Mouse (Mus musculus) frontal cortex, adult (tissue): ENCODE data around the gene Nckap5l.

ENCODE experiments used
- ATAC-seq: cut with Nextera tagmentation; 2 replicates; pipeline ENCODE4 v1.9.2; 2017; ENCODE audit warnings: mild to moderate bottlenecking, moderate library complexity, mixed read lengths; ENCODE audit not compliant: low TSS enrichment

Gene Nckap5l

DNA sequence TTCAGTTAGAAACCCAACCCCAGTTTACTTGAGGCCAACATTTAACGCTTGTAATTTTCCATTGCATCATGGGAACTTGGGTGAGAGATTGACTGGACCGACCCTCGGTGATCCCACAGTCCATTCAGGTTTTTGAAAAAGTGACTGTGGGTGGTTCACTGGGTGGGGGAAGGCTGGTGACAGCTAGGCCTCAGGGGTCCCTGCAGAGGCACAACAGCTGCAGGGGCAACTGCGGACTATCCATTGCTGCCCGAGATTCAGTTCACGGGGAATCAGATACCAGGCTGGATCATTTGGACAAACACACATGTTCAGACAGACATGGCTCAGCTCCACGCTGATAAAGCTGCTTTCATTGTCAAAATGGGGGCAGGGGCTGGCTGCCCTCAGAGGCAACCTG, 26.0 kb downstream of the Nckap5l start:
- ATAC-seq, result no peak

DNA sequence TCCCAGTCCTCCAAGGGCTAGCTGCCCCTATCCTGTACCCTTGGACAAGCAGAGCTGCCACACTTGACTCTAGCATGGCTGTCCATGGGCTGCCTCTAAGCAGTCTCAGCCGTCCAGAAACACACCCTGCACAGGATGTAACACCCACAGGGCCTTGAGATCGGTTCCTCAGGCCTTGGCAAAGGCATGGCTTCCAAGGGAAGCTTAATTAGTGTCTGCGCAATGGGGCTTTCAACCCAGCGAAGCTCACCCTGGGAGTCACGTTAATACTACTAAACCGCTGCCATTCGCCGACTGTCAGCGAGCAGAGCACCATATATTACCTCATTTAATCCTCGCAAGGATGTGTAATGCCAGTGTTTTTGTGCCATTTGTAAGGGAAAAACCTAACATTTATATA, 26.5 kb downstream of the Nckap5l start:
- no peak for ATAC-seq

DNA sequence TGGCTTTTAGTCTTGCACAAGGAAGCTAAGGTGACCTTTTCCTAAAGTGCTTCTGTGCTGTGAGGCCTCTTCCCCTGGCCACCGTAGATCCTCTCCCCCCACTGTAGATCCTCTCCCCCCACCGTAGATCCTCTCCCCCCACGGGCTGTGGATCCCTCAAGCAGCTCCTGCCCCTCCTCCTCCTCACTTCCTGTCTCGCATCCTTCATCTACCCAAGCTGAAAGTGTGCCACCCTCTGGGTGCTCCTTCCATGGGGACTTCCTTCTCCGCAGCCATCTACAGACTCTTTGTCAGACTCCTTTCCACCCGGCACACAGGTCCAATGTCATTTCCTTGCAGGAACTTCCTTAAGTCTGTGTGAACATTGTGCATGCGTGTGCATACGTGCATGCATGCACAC, 27.2 kb downstream of the Nckap5l start:
- ATAC-seq, result no peak

DNA sequence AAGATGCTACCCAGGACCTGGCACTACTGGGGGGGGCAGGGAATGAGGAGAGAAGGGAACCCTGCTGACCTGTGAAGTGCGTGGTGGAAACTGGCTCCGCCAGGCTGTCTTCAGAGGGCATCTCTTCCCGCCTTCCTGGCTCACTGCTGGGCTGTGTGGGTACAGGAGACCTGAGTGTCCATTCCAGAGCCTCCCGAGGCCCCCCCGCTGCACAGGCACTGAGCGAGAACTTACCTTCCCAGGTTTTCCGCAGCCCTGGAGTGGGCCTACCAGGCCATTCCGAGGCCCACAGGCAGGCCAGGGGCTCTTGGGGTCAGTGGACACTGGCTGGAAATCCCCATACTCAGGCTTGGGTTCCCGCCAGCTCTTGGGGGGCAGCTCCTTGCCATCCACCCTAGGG, 33.7 kb downstream of the Nckap5l start:
- ATAC-seq, result no peak

DNA sequence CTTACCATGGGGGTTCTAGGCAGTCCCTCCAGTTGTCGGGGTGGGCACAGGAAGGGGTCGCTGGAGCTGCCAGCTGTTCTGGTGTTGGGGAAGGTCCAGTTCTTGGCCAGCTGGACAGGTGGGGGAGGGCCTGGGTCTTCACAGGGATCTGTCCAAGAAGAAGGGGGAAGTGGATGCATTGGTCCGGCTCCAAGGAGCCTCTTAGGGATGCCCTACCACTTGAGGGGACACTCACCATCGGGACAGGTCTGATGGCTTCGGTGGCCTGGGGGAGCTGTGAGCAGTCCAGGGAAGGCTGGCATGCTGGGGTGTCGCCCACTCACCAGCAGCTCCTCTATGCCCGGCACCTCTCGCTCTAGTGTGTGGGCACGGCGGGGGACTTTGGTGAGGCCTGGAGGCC, 34.4 kb downstream of the Nckap5l start:
- no peak for ATAC-seq

DNA sequence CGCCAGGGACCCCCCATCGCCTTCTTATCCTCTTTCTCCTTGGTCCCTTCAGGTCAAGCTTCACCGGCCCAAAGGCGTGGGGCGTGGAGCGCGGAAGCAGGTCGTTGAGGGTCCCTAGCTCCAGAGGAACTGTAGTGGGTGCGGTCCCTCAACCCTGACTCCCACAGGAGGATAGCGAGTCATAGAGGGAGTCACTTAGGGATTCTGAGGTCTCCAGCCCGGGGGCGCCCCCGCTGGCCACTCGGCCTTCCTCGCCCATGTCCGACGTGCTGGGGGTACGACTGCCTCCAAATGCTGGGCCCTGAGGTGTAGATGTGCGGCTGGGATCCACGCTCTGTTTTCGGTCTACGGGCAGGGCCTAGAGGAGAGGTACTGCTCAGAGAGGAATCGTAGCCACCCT, 35.0 kb downstream of the Nckap5l start:
- ATAC-seq, result no peak

DNA sequence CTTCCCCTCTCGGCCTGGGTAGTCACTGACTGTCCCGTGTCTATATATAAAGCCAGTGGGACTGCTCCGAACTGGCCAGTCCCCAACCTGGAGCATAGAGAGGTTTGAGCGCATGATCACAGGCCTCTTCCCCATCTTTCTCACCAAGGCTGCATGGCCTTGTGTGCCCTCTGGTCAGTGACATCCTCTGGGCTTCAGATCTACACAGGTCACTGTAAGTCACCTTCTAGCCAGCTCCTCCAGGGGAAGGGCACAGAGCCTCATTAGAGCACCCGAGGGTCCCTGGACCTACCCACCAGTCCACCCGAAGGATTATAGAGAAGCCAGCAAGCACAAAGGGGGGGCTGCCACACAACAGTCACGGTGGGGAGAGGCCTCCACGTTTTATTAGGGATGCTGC, 35.9 kb downstream of the Nckap5l start:
- no peak for ATAC-seq

DNA sequence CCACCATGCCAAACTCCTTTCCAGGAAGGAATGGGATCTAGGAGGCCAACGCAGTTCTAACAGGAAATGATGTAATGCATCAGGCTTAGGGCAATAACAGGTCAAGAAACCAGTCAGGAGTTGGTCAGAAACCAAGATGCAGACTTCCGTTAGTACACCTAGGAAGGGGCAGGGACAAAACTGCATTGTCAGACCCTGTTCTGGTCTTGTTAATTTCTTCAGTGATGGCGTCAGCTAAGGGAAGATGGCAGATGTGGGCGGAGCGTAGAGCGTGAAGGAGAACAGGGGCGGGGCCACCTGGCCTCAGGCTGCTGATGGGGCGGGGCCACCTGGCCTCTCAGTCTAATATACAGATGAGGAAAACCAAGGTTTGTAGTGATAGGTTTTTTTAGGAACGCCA, 36.4 kb downstream of the Nckap5l start:
- no peak for ATAC-seq

DNA sequence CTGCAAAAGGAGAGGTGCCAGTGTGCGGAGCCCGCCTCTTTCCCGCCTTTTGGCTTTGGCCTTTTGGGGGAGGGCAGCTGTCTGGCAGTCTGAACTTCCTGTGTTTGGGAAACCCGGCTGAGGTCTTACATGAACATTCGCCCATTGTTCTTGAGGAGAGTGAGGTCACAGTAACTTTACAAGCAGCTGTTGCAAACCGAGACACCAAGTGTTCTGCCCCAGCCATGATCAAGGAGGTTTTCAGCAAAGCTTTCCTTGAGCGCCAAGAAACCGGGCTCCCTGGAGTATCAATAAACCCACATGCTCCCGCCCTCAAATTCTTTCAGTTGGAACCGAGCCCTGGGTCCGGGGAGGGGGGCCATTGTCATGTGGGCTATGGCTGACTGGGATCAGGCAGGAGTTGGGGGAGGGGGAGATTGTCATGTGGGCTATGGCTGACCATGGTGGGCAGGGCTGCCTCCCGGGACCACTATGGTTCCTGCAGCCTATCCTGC, 37.0 kb downstream of the Nckap5l start:
- ATAC-seq, result no peak

DNA sequence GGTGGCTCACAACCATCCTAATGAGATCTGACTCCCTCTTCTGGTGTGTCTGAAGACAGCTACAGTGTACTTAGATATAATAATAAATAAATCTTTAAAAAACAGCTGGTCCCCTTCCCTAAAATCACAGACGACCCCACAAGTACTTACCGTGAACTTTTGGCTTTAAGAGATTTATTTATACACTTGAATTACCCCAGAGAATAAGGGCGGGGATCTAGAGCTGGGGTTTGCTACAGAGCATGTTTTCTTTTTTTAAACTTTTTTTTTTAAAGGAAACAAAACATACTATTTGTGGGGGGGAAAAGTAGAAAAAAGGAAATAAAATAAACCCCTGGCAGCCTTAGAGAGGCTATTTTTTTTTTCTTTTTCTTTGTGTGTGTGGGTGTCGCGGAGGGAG, 37.4 kb downstream of the Nckap5l start:
- ATAC-seq, result no peak

DNA sequence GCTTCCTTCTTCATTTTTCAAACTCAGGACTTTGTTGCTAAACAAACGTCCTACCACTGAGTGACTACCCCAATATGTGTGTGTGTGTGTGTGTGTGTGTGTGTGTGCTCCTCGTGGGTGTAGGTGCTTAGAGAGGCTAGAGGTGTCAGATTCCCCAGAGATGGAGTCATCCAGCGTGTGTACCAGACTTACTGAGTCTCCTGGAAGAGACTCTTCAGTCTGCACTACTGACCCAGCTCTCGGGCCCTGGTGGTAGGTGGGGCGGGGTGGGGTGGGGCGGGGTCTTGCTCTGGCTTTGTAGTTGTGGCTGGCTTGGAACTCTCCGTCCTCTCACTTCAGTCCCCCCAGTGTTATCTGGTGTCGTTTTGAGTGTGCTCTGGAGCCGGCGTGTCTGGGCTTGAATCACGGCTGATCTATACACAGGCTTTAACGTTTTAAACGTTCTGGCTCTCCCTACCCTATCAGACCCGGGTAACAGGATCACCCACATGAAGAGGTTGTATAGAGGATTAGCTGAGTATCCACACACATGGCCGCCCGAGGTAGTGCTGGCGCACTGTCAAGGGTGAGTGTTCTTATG, 39.8 kb downstream of the Nckap5l start:
- no peak for ATAC-seq

DNA sequence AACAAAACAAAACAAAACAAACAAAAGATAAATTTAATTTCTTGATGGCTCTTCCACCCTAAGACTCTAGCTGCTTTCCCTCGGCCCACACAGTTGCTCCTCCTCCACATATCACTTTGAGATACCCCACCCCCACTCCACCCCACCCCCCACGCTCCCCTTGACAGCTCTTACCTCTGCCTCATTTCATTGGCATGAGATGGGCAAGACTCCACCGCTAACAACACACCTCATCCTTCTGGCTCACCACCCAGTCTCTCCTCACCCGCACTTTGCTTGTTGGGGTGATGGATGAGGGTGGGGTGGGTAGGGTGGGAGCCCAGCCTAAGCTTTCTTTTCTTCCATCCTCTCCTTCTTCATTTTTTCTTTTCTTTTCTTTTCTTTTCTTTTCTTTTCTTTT, 40.6 kb downstream of the Nckap5l start:
- ATAC-seq, result no peak

DNA sequence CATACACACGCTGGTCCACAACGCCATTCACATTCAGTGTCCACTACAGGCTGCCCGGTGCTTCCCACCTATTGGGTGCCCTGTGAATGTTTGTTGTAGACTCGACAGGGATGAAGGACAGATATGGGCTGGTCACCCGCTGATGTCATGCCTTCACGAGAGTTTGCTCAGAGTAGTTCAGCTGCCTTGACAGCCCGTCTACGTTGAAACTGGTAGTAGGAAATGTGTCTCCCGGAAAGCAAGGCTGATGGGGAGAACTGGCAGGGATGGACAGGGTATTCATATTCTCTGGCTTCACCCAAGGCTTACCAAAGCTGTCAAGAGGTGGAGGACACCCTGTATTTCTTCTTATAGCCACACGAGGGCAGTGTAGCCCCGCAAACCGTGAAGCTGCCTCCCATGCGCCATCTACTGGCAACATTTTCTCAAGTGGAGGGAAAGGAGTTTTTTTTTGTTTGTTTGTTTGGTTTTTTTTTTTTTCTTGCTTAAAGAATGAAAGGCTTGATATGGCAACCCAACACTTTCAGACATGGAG, 41.1 kb downstream of the Nckap5l start:
- ATAC-seq, result peak; percentile 34; the same call in 1 of the 2 replicates

DNA sequence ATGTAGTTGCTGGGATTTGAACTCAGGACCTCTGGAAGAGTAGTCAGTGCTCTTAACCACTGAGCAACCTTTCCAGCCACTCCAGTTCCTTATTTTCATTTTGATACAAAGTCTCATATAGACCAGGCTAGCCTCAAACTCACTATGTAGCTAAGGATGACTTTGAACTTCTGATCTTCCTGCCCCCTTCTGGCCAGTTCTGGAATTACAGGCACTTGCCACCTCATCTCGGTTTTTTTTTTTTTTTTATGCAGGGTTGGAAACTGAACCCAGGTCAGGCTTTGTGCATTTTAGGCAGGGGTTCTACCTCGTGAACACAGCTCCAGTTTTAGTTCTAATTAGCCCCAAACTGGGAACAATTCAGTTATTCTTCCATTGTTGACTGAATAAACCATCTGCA, 41.8 kb downstream of the Nckap5l start:
- ATAC-seq, result no peak

DNA sequence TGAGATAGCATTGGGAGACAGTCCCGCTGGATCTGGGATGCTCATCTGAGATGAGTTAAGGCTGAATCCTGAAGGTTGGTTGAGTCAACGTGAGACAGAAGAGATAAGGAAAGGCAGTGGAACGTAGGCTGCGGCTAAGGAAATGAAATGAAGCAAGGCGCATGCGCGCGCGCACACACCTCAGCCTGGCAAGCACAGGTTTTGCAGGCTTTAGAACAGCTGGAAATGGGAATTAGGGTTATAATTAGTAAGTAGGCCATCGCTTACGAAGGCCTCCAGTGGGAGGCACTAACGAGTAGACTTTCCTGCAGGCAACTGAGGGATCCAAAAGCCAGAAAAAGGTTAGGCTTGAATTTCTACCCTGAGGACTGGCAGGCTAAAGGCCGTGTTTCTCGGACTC, 45.8 kb downstream of the Nckap5l start:
- ATAC-seq, result peak; percentile 66

DNA sequence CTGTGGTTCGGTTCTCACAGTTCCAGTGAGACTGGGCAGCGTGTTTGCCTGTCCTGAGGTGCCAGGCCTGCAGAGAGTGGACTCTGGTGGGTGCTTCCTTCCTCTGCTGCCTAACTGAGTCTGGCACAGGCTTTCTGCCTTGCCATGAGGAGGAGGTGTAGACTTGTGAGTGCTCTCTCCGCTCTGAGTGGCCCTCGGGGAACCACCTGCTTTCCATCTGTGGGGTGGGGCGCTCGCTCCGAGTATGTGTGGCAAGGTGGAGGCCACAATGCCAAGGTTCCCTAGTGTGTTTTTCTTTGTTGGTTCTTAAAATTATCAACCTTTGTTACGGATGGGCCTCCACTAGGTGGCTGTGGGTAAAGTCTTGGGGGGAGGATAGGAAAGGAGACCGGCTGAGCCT, 48.7 kb downstream of the Nckap5l start:
- no peak for ATAC-seq

DNA sequence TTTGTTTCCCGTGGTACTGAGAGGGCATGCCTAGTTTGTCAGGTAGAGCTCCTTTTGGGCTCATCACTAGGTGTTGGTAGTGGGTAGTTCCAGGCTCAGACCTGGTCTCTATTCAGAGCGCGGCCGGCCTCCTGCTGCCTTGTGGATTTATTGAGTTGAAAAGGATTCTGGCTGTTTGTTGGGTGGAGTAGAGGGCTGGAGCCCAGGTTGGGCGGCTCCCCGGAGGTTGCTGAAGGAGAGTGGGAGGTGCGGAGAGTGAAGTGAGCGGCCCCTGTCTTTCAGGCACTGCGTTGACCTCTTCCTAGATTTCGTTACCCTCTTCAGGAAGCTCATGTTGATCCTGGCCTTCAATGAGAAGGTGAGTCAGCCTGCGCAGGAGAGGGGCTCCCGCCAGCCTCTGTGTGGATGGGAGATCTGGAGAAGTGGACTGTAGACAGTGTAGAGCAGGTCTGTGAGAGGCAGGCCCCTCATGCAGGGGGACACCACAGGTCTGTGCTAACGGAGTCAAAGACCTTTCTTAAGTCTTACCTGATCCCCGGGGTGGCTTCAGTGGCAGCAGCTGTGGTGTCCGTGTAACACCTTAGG, 50.5 kb downstream of the Nckap5l start:
- ATAC-seq, result no peak

DNA sequence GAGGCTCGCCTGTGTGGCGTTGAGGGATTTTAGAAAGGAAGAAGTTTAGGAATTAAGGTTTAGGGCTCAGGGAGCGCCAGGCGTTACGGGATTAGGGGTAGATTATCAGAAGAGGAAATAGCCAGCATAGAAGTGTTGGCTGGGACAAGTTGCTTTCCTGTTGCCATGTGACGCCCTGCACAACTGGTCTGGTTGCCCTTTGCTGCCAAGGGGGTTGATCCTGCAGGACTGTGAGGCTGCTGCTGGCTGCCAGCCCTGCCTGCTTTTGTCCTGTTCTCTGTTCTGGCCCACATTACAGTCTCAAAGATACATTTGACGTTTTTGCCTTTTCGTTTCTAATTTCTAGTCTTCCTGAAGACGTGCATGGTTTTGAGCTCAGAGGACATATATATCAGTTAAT, 52.4 kb downstream of the Nckap5l start:
- ATAC-seq, result no peak

DNA sequence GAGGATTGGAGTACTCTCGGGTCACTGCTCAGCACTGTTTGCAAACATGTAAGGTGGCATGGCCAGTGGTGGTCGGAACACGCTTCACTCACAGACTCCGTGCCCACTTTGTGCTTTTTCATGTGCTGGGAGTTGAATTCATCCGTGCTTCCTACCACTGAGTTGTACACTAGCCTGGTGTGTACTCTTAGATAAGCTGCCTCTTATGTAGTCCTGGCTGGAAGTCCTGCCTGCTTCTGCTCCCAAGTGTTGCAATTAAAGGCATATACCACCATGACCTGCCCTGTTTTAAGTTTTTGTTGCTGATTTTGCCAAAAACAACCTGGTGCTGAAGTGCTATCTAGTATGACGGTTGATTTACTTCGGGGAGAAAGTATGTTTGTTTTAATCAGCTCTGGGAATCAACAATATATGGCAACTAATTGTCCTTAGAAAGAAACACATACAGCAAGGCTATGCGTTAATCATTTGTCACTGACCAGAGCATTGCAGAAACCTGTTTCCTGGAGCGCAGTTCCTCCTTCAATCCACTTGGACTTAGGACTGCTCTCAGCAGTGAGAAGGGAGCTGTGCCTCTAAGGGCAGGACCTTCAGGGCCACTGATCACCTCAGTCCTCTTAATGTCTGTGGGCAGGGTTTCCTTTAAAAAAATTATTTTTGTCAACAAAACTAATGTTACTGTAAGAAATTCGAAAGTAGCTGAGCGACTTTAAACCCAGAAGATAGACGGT, 54.2 kb downstream of the Nckap5l start:
- no peak for ATAC-seq

DNA sequence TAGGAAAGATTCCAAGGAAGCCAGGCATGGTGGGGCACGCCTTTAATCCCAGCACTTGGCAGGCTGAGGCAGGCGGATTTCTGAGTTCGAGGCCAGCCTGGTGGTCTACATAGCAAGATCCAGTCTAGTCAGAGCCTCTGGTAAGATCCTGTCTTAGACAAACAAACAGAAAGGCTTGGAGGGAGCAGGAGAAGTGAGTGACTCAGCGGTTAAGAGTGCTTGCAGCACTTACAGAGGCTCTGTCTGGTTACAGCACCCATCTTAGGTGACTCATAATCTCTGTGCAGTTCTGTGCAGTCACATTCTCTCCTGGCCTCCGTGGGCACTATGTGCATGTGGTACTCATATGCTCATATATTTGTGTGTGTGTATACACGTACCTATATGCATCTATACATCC, 56.9 kb downstream of the Nckap5l start:
- ATAC-seq, result peak; percentile 76; the same call in 1 of the 2 replicates

DNA sequence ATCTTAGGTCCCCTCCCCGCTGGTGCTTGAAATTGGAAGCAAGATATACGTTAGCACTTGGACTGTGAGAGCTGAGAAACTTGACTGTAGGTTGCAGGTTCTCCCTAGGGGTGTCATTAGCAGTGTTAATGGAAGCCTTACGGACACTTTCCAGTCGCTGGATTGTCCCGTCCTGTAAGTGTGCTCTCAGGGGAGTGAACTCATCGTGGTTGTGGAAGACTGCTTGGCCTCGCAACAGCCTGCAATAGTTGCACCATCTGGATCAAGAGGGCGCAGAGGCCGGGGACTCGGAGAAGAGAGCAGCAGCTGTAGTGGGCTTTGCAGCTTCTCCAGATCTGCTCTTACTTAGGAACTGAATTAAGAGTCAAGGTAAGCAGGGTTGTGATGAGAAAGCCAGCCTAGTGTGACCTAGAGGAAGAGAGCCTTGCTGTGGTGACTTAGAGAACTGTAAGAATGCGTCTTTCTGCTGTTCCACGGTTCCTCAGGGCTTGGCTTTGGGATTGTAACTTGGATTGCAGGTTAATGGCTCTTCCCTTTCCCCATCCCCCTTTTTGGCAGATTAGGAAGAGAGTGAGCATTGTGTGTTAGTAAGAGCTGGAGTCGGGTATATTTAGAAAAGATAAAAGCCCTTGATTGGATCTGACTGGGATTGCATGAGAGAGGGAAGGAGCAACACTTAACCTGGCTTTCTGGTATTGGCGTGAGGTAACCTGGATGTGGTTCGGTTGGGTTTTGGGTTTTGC, 57.9 kb downstream of the Nckap5l start:
- ATAC-seq, result no peak

DNA sequence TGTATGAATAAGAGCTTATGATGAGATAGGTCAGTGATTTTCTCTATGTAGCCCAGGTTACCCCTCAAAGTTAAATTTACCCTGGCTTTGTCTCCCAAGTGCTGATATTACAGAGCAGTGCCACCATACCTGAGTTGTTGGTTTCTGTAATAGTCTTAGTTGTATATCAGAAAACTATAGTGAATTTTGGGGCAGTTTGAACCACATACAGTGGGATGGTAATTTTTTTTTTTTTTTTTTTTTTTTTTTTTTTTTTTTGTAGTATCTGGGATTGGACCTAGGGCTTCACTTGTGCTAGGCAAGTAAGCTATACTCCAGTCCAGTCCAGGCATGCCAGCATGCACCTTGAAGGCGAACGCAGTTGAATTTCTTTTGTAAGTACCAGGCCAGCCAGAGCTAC, 59.9 kb downstream of the Nckap5l start:
- ATAC-seq, result no peak
